ENCODE assay signal across 12 mouse cellular contexts in the genomic region with DNA sequence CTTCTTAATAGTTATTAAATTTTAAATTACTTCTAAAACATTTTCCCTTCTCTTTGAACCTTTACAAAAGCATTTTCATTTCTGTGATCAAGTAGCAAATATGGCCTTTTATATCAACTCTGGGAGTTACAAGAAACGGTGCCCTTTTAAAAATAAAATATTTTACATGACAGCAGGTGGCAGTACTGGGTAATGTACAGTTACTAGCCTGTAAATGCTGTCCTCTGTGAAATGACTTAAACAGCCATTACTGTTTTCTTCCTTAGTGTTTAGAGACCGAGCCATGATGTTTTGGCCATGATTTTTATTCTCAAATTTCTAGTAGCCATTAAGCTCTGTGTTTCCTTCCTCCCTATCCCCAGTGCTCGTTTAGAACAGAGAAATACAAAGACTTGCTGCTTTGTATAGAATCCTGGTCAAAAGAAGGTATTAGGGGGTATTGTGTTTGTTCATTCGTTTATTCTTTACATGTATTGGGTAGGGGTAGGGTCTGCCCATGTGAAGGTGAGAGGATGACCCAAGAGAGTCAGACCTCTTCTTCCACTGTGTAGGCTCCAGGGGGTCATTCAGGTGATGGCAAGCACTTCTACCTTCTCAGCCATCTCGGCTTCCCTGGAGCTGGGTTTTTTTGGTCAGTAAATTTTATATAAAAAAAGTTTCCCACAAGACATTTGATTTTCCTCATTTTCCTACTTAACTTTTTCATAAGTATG. TPM values are rescaled to one million over a fixed set of nuclear protein-coding genes. Genes with fewer than 3 reads are reported as not detected.
DNase-seq lines count a peak whose midpoint lies in the region; ATAC-seq lines count a peak whose summit lies in the region.
"Had no signal": no experiment of that assay in that cellular context is flagged by ENCODE, and none has a peak within 500 bp of the region (broad histone marks: within the 10 kb centered on the region; RNA-seq: fewer than 3 reads in every experiment).

No protein-coding gene starts in this region.

- no peak for DNase-seq in hindbrain, embryonic 10.5 days (ENCODE audit: low spot score)
- DNase-seq in midbrain, embryonic 14.5 days, result peak; percentile 81
- DNase-seq in retina, embryonic 14.5 days (ENCODE audit: low spot score), result peak; percentile 74
- DNase-seq in cerebellum, adult 11 months, result no peak
- no peak for DNase-seq in right cerebral cortex, postnatal 10 days (ENCODE audit: low spot score in 2 of 2)

- WGBS in hindbrain, embryonic 13.5 days, result 76% methylated on average over 5 of the region's 5 CpGs
- 84% methylated on average over 5 of the region's 5 CpGs for WGBS in hindbrain, embryonic 10.5 days
- 81% methylated on average over 5 of the region's 5 CpGs for WGBS in midbrain, embryonic 14.5 days
- WGBS in midbrain, embryonic 13.5 days, result 69% methylated on average over 5 of the region's 5 CpGs

- no peak overlapping the region for H3K4me2 ChIP-seq in hindbrain, embryonic 13.5 days
- H3K4me2 ChIP-seq in midbrain, embryonic 14.5 days (ENCODE audit: low read length), result no peak overlapping the region
- H3K4me2 ChIP-seq in midbrain, embryonic 13.5 days (replicated peaks), result no peak overlapping the region
- H3K4me2 ChIP-seq: neural tube, embryonic 13.5 days; stomach, embryonic 15.5 days had no signal

- no peaks in the 10 kb centered on the region for H3K27me3 ChIP-seq in hindbrain, embryonic 13.5 days
- H3K27me3 ChIP-seq in hindbrain, embryonic 10.5 days (ENCODE audit: insufficient read depth, poor library complexity, severe bottlenecking), result no peaks in the 10 kb centered on the region
- no peaks in the 10 kb centered on the region for H3K27me3 ChIP-seq in midbrain, embryonic 14.5 days (ENCODE audit: control insufficient read depth, insufficient read depth, low read length)
- H3K27me3 ChIP-seq in midbrain, embryonic 13.5 days, result no peaks in the 10 kb centered on the region
- H3K27me3 ChIP-seq: neural tube, embryonic 13.5 days; stomach, embryonic 15.5 days had no signal

- H3K9me3 ChIP-seq in hindbrain, embryonic 13.5 days, result no peaks in the 10 kb centered on the region
- no peaks in the 10 kb centered on the region for H3K9me3 ChIP-seq in hindbrain, embryonic 10.5 days
- H3K9me3 ChIP-seq in midbrain, embryonic 14.5 days (ENCODE audit: control insufficient read depth, low read length), result no peaks in the 10 kb centered on the region
- H3K9me3 ChIP-seq in midbrain, embryonic 13.5 days, result no peaks in the 10 kb centered on the region
- H3K9me3 ChIP-seq: neural tube, embryonic 13.5 days; stomach, embryonic 15.5 days had no signal

- H3K4me3 ChIP-seq in hindbrain, embryonic 13.5 days, result no peak overlapping the region
- no peak overlapping the region for H3K4me3 ChIP-seq in hindbrain, embryonic 10.5 days
- H3K4me3 ChIP-seq in midbrain, embryonic 14.5 days (replicated peaks; ENCODE audit: low read depth, low read length), result no peak overlapping the region
- H3K4me3 ChIP-seq in midbrain, embryonic 13.5 days (replicated peaks), result no peak overlapping the region
- H3K4me3 ChIP-seq: neural tube, embryonic 13.5 days; stomach, embryonic 15.5 days had no signal

- peak; percentile 57; the same call in 1 of the 2 replicates for ATAC-seq in hindbrain, embryonic 13.5 days (ENCODE audit: low FRiP score)
- no peak for ATAC-seq in midbrain, embryonic 14.5 days (ENCODE audit: low FRiP score, low TSS enrichment)
- no peak for ATAC-seq in midbrain, embryonic 13.5 days
- peak; percentile 76 for ATAC-seq in activated CD4-positive, CD25-positive, alpha-beta regulatory T cell, adult 4 months

- no peak overlapping the region for H3K27ac ChIP-seq in hindbrain, embryonic 13.5 days
- H3K27ac ChIP-seq in hindbrain, embryonic 10.5 days, result no peak overlapping the region
- no peak overlapping the region for H3K27ac ChIP-seq in midbrain, embryonic 14.5 days (replicated peaks; ENCODE audit: low read depth, low read length)
- no peak overlapping the region for H3K27ac ChIP-seq in midbrain, embryonic 13.5 days
- H3K27ac ChIP-seq: liver, embryonic 14.5 days; neural tube, embryonic 13.5 days; stomach, embryonic 15.5 days had no signal

- H3K9ac ChIP-seq in hindbrain, embryonic 13.5 days, result no peak overlapping the region
- no peak overlapping the region for H3K9ac ChIP-seq in midbrain, embryonic 14.5 days (replicated peaks; ENCODE audit: low read length)
- no peak overlapping the region for H3K9ac ChIP-seq in midbrain, embryonic 13.5 days (replicated peaks)
- H3K9ac ChIP-seq: liver, embryonic 14.5 days; neural tube, embryonic 13.5 days; stomach, embryonic 15.5 days had no signal

- peaks cover 8% of the 10 kb centered on the region for H3K36me3 ChIP-seq in hindbrain, embryonic 13.5 days
- H3K36me3 ChIP-seq in hindbrain, embryonic 10.5 days, result peaks cover 81% of the 10 kb centered on the region
- H3K36me3 ChIP-seq in midbrain, embryonic 14.5 days (ENCODE audit: control insufficient read depth, insufficient read depth, low read length), result peaks cover 12% of the 10 kb centered on the region
- peaks cover 12% of the 10 kb centered on the region; the same call in 1 of the 2 replicates for H3K36me3 ChIP-seq in midbrain, embryonic 13.5 days

- no peaks in the 10 kb centered on the region for H3K4me1 ChIP-seq in hindbrain, embryonic 13.5 days (replicated peaks)
- H3K4me1 ChIP-seq in hindbrain, embryonic 10.5 days (replicated peaks), result no peaks in the 10 kb centered on the region
- H3K4me1 ChIP-seq in midbrain, embryonic 14.5 days (ENCODE audit: control insufficient read depth, insufficient read depth, low read length), result no peaks in the 10 kb centered on the region
- no peaks in the 10 kb centered on the region for H3K4me1 ChIP-seq in midbrain, embryonic 13.5 days (replicated peaks)
- H3K4me1 ChIP-seq: neural tube, embryonic 13.5 days; stomach, embryonic 15.5 days had no signal

RNA-seq across cellular contexts. Expression of gene Cip2a, which starts 22.8 kb away (rescaled TPM):
- polyA plus RNA-seq in hindbrain, embryonic 13.5 days (2015; fragmentation: Nextera tagmentation; extraction: Ambion mirVana), result 8.5 and 10.5 TPM in 2 replicates
- 32.7 and 43.2 TPM in 2 replicates for polyA plus RNA-seq in hindbrain, embryonic 10.5 days (2016; fragmentation: Nextera tagmentation; extraction: Ambion mirVana)
- 6.7 and 10.9 TPM in 2 replicates for polyA plus RNA-seq in midbrain, embryonic 14.5 days (2014; fragmentation: Nextera tagmentation; extraction: Ambion mirVana)
- 14.9 and 18.3 TPM in 2 replicates for polyA plus RNA-seq in midbrain, embryonic 13.5 days (2015; fragmentation: Nextera tagmentation; extraction: Ambion mirVana)
- polyA plus RNA-seq in activated CD4-positive, CD25-positive, alpha-beta regulatory T cell, adult 4 months (2017; shearing (Covaris generic)), result 10 to 100 TPM; 11.4 to 13.6 TPM

RNA-seq across cellular contexts. Expression of gene Dzip3, which starts 22.8 kb away (rescaled TPM):
- polyA plus RNA-seq in hindbrain, embryonic 13.5 days (2015; fragmentation: Nextera tagmentation; extraction: Ambion mirVana), result 50.4 and 51.7 TPM in 2 replicates
- 25.6 and 33.2 TPM in 2 replicates for polyA plus RNA-seq in hindbrain, embryonic 10.5 days (2016; fragmentation: Nextera tagmentation; extraction: Ambion mirVana)
- 69.3 and 80.9 TPM in 2 replicates for polyA plus RNA-seq in midbrain, embryonic 14.5 days (2014; fragmentation: Nextera tagmentation; extraction: Ambion mirVana)
- polyA plus RNA-seq in midbrain, embryonic 13.5 days (2015; fragmentation: Nextera tagmentation; extraction: Ambion mirVana), result 50.8 and 52.9 TPM in 2 replicates
- polyA plus RNA-seq in activated CD4-positive, CD25-positive, alpha-beta regulatory T cell, adult 4 months (2017; shearing (Covaris generic)), result 1 to 10 TPM; 3.8 to 4.1 TPM

RNA-seq across cellular contexts. Expression of gene Myh15, which starts 40.5 kb away (rescaled TPM):
- 0.05 TPM in 1 of 2 replicates, not detected in the other for polyA plus RNA-seq in hindbrain, embryonic 13.5 days (2015; fragmentation: Nextera tagmentation; extraction: Ambion mirVana)
- polyA plus RNA-seq in hindbrain, embryonic 10.5 days (2016; fragmentation: Nextera tagmentation; extraction: Ambion mirVana), result not detected in 2 replicates
- not detected in 2 replicates for polyA plus RNA-seq in midbrain, embryonic 14.5 days (2014; fragmentation: Nextera tagmentation; extraction: Ambion mirVana)
- polyA plus RNA-seq in midbrain, embryonic 13.5 days (2015; fragmentation: Nextera tagmentation; extraction: Ambion mirVana), result 0.04 TPM in 1 of 2 replicates, not detected in the other
- polyA plus RNA-seq in activated CD4-positive, CD25-positive, alpha-beta regulatory T cell, adult 4 months (2017; shearing (Covaris generic)), result under 1 TPM in 1 of 2 experiments, not detected in 1; 0.05 TPM
- polyA plus RNA-seq: kidney, embryonic 14.5 days; liver, embryonic 14.5 days; stomach, embryonic 15.5 days had no signal

Comparison
In these comparisons a context has a peak if more than half of its experiments do, and no peak if none do; other contexts are left out.
1. ATAC-seq: peak in hindbrain, embryonic 13.5 days (single experiment) and activated CD4-positive, CD25-positive, alpha-beta regulatory T cell, adult 4 months (single experiment); none in midbrain, embryonic 14.5 days (single experiment) and midbrain, embryonic 13.5 days (single experiment).
2. DNase-seq: peak in midbrain, embryonic 14.5 days (single experiment) and retina, embryonic 14.5 days (single experiment); none in hindbrain, embryonic 10.5 days (single experiment), cerebellum, adult 11 months (single experiment) and right cerebral cortex, postnatal 10 days (0 of 2).